Mouse (Mus musculus): ENCODE results near the gene Rlim.

DNA sequence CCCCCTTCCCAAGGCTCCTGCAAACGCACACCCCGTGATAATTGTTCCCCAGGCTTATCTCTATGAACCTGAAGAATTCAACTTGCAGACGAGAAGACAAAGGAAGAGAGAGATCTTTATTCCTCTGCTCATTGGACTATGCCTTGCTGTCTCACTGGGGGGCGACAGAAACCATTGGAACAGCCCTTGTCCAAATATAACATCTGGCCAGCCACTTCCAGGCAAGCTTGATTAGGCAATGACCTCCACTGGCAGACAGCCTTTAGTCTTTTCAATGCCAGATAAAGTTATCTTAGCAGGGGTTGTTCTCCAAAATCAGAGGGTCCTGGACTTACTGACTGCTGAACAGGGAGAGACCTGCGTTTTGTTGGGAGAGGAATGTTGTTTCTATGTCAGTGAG is 62.1 kb downstream of the Rlim start:
- TF ChIP-seq POLR2A (IDR thresholded peaks at IDR 0.05; ENCODE audit: borderline replicate concordance, low read depth, low read length), result no peak
- no peak for TF ChIP-seq CTCF (IDR thresholded peaks at IDR 0.05; ENCODE audit: low read depth, low read length)
